In the genomic region with DNA sequence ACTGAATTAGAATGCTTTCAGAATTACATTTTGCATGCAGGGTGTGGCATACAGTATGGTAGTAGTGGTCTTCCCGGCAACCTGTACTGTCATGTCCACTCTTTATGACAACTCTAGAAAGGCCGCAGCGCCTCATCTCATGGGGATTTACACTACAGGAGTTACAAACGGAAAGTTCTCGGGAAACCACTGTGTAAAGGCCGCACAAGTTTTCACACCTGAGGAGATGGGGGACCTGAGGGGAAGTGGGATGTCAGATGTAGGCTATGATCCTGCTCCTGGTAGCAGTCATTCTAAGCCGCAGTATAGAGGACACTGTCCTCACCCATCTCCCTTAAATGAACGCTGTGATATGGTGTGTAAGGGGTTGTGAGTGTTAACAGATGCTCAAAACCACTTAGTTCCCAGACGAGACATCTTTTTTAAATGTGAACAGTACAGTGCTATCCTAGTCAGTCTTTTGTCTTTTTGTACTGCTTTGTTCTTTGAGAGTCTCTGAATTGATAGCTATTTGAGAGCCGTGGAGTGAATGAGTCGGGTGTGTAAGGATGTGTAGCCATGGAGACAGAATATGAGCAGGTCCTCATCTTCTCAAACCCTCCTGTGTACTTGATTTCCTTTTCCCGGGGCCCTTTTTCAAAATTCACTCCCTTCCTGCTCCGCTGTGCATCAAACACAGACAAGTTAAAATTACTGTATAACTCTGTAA, we compare ENCODE assay signal across 24 mouse cellular contexts. TPM values are rescaled to one million over a fixed set of nuclear protein-coding genes. Genes with fewer than 3 reads are reported as not detected.
DNase-seq lines count a peak whose midpoint lies in the region; ATAC-seq and TF ChIP-seq lines count a peak whose summit lies in the region.
"Had no signal": no experiment of that assay in that cellular context is flagged by ENCODE, and none has a peak within 500 bp of the region (broad histone marks: within the 10 kb centered on the region; RNA-seq: fewer than 3 reads in every experiment).

No protein-coding gene starts in this region.

- 71% methylated on average over 13 of the region's 13 CpGs for WGBS in forebrain, embryonic 13.5 days
- WGBS in forebrain, embryonic 10.5 days = 89% methylated on average over 13 of the region's 13 CpGs
- WGBS in intestine, embryonic 14.5 days = 91% methylated on average over 13 of the region's 13 CpGs
- 90% methylated on average over 13 of the region's 13 CpGs for WGBS in intestine, embryonic 16.5 days
- 71% methylated on average over 13 of the region's 13 CpGs for WGBS in forebrain, postnatal 0 days
- WGBS in lung, adult 2 months = 91% methylated on average over 13 of the region's 13 CpGs

- no peaks in the 10 kb centered on the region for H3K27me3 ChIP-seq in forebrain, embryonic 13.5 days
- H3K27me3 ChIP-seq in forebrain, embryonic 10.5 days (ENCODE audit: poor library complexity, severe bottlenecking) = no peaks in the 10 kb centered on the region
- H3K27me3 ChIP-seq in intestine, embryonic 14.5 days (replicated peaks; ENCODE audit: control insufficient read depth, insufficient read depth, low read length) = no peaks in the 10 kb centered on the region
- no peaks in the 10 kb centered on the region for H3K27me3 ChIP-seq in intestine, embryonic 16.5 days (replicated peaks; ENCODE audit: control insufficient read depth, insufficient read depth, low read length)
- H3K27me3 ChIP-seq in forebrain, postnatal 0 days (ENCODE audit: insufficient read depth, low read length) = no peaks in the 10 kb centered on the region
- H3K27me3 ChIP-seq: embryonic facial prominence, embryonic 15.5 days; kidney, embryonic 15.5 days; limb, embryonic 13.5 days; megakaryocyte, embryonic 14.5 days; neural tube, embryonic 13.5 days; Patski had no signal

- no peaks in the 10 kb centered on the region for H3K9me3 ChIP-seq in forebrain, embryonic 13.5 days (replicated peaks)
- H3K9me3 ChIP-seq in forebrain, embryonic 10.5 days = no peaks in the 10 kb centered on the region
- H3K9me3 ChIP-seq in intestine, embryonic 14.5 days (ENCODE audit: control insufficient read depth, low read length) = no peaks in the 10 kb centered on the region
- no peaks in the 10 kb centered on the region for H3K9me3 ChIP-seq in intestine, embryonic 16.5 days (ENCODE audit: control insufficient read depth, low read length)
- H3K9me3 ChIP-seq in forebrain, postnatal 0 days (ENCODE audit: low read length) = no peaks in the 10 kb centered on the region
- H3K9me3 ChIP-seq: embryonic facial prominence, embryonic 15.5 days; kidney, embryonic 15.5 days; limb, embryonic 13.5 days; neural tube, embryonic 13.5 days had no signal

- no peak overlapping the region for H3K4me2 ChIP-seq in forebrain, embryonic 13.5 days
- H3K4me2 ChIP-seq in intestine, embryonic 14.5 days (ENCODE audit: low read length) = no peak overlapping the region
- H3K4me2 ChIP-seq in intestine, embryonic 16.5 days (ENCODE audit: low read depth, low read length) = no peak overlapping the region
- no peak overlapping the region for H3K4me2 ChIP-seq in forebrain, postnatal 0 days (ENCODE audit: low read depth)
- H3K4me2 ChIP-seq: embryonic facial prominence, embryonic 15.5 days; heart, embryonic 11.5 days; kidney, embryonic 15.5 days; limb, embryonic 13.5 days; liver, embryonic 11.5 days; neural tube, embryonic 13.5 days had no signal

- no peaks in the 10 kb centered on the region for H3K4me1 ChIP-seq in forebrain, embryonic 13.5 days
- H3K4me1 ChIP-seq in forebrain, embryonic 10.5 days = 0 out of 2 replicates have a peak, but pooled peaks cover 5% of the 10 kb centered on the region
- H3K4me1 ChIP-seq in intestine, embryonic 14.5 days (replicated peaks; ENCODE audit: control insufficient read depth, insufficient read depth, low read length) = no peaks in the 10 kb centered on the region
- no peaks in the 10 kb centered on the region for H3K4me1 ChIP-seq in intestine, embryonic 16.5 days (ENCODE audit: control insufficient read depth, insufficient read depth, low read length)
- no peaks in the 10 kb centered on the region for H3K4me1 ChIP-seq in forebrain, postnatal 0 days (ENCODE audit: insufficient read depth)
- H3K4me1 ChIP-seq in lung, adult 2 months (ENCODE audit: control insufficient read depth, insufficient read depth, low read length) = no peaks in the 10 kb centered on the region
- H3K4me1 ChIP-seq: embryonic facial prominence, embryonic 15.5 days; kidney, embryonic 15.5 days; limb, embryonic 13.5 days; neural tube, embryonic 13.5 days had no signal

- ATAC-seq in forebrain, embryonic 13.5 days = peak; percentile 26; the same call in 1 of the 2 replicates
- no peak for ATAC-seq in intestine, embryonic 14.5 days (replicated peaks; ENCODE audit: low FRiP score, low TSS enrichment, low read depth)
- ATAC-seq in intestine, embryonic 16.5 days = no peak
- ATAC-seq in forebrain, postnatal 0 days = peak; percentile 92
- ATAC-seq: Patski had no signal

- H3K36me3 ChIP-seq in forebrain, embryonic 13.5 days (ENCODE audit: poor library complexity, severe bottlenecking) = peaks cover 43% of the 10 kb centered on the region
- H3K36me3 ChIP-seq in forebrain, embryonic 10.5 days (replicated peaks) = peaks cover 50% of the 10 kb centered on the region
- H3K36me3 ChIP-seq in intestine, embryonic 14.5 days (ENCODE audit: control insufficient read depth, insufficient read depth, low read length) = peaks cover 38% of the 10 kb centered on the region
- H3K36me3 ChIP-seq in intestine, embryonic 16.5 days (ENCODE audit: control insufficient read depth, insufficient read depth, low read length) = peaks cover 15% of the 10 kb centered on the region
- H3K36me3 ChIP-seq in forebrain, postnatal 0 days (ENCODE audit: insufficient read depth) = peaks cover 29% of the 10 kb centered on the region

- H3K9ac ChIP-seq in forebrain, embryonic 13.5 days = no peak overlapping the region
- no peak overlapping the region for H3K9ac ChIP-seq in intestine, embryonic 14.5 days (ENCODE audit: low read length)
- no peak overlapping the region for H3K9ac ChIP-seq in intestine, embryonic 16.5 days (ENCODE audit: low read depth, low read length)
- H3K9ac ChIP-seq in forebrain, postnatal 0 days = no peak overlapping the region
- H3K9ac ChIP-seq: embryonic facial prominence, embryonic 15.5 days; kidney, embryonic 15.5 days; limb, embryonic 13.5 days; neural tube, embryonic 13.5 days had no signal

- H3K27ac ChIP-seq in forebrain, embryonic 13.5 days = no peak overlapping the region
- H3K27ac ChIP-seq in forebrain, embryonic 10.5 days = no peak overlapping the region
- H3K27ac ChIP-seq in intestine, embryonic 14.5 days (ENCODE audit: low read depth) = no peak overlapping the region
- H3K27ac ChIP-seq in intestine, embryonic 16.5 days (ENCODE audit: low read length) = no peak overlapping the region
- H3K27ac ChIP-seq in forebrain, postnatal 0 days (ENCODE audit: low read depth, low read length) = peak overlapping the region; percentile 64
- H3K27ac ChIP-seq: embryonic facial prominence, embryonic 15.5 days; kidney, embryonic 15.5 days; limb, embryonic 13.5 days; neural tube, embryonic 13.5 days had no signal

- TF ChIP-seq CTCF in brain, embryonic 14.5 days (IDR thresholded peaks at IDR 0.05; ENCODE audit: borderline replicate concordance, extremely low read depth, insufficient read depth, insufficient read length) = no peak
- TF ChIP-seq CTCF in forebrain, postnatal 0 days (IDR thresholded peaks at IDR 0.05; ENCODE audit: low read depth) = no peak
- no peak for TF ChIP-seq CTCF in lung, adult 2 months (IDR thresholded peaks at IDR 0.05; ENCODE audit: insufficient read depth, low read length)

- no peak for DNase-seq in forebrain, embryonic 10.5 days (ENCODE audit: extremely low spot score, low spot score)
- peak; percentile 38 for DNase-seq in intestine, embryonic 14.5 days (ENCODE audit: low spot score)
- peak; percentile 35 for DNase-seq in brain, embryonic 14.5 days (ENCODE audit: low read depth)
- DNase-seq in forebrain, postnatal 0 days = peak; percentile 22
- no peak for DNase-seq in lung, adult 2 months
- DNase-seq: adrenal gland, postnatal 10 days; gastrocnemius, postnatal 25 days; heart, adult 18-20 months; heart, postnatal 4 days; kidney, adult 18-20 months; kidney, postnatal 25 days; lung, postnatal 4 days; thymus, adult 2 months; thymus, postnatal 36 days had no signal

- no peak overlapping the region for H3K4me3 ChIP-seq in forebrain, embryonic 13.5 days
- no peak overlapping the region for H3K4me3 ChIP-seq in forebrain, embryonic 10.5 days
- H3K4me3 ChIP-seq in intestine, embryonic 14.5 days (ENCODE audit: low read depth, low read length) = no peak overlapping the region
- no peak overlapping the region for H3K4me3 ChIP-seq in intestine, embryonic 16.5 days (ENCODE audit: low read length)
- no peak overlapping the region for H3K4me3 ChIP-seq in forebrain, postnatal 0 days (ENCODE audit: low read depth, low read length)
- H3K4me3 ChIP-seq in lung, adult 2 months (replicated peaks; ENCODE audit: extremely low read depth, low read depth, low read length) = no peak overlapping the region
- H3K4me3 ChIP-seq: embryonic facial prominence, embryonic 15.5 days; kidney, embryonic 15.5 days; limb, embryonic 13.5 days; megakaryocyte, embryonic 14.5 days; neural tube, embryonic 13.5 days had no signal

- TF ChIP-seq POLR2A in brain, embryonic 14.5 days (IDR thresholded peaks at IDR 0.05; ENCODE audit: borderline replicate concordance, extremely low read depth, insufficient read depth, insufficient read length, poor library complexity, severe bottlenecking) = no peak
- no peak for TF ChIP-seq POLR2A in lung, adult 2 months (IDR thresholded peaks at IDR 0.05; ENCODE audit: borderline replicate concordance, extremely low read depth, low read depth, low read length)

RNA-seq across cellular contexts. Expression of a gene that starts 57.0 kb away (rescaled TPM):
- 13.4 and 14.4 TPM in 2 replicates for polyA plus RNA-seq in forebrain, embryonic 13.5 days (2015; fragmentation: Nextera tagmentation; extraction: Ambion mirVana)
- 14.4 and 14.8 TPM in 2 replicates for polyA plus RNA-seq in forebrain, embryonic 10.5 days (2016; fragmentation: Nextera tagmentation; extraction: Ambion mirVana)
- polyA plus RNA-seq in intestine, embryonic 14.5 days (2014; fragmentation: Nextera tagmentation; extraction: Ambion mirVana) = 17.1 and 19.0 TPM in 2 replicates
- 8.8 and 11.1 TPM in 2 replicates for polyA plus RNA-seq in intestine, embryonic 16.5 days (2015; fragmentation: Nextera tagmentation; extraction: Ambion mirVana)
- polyA plus RNA-seq in brain, embryonic 14.5 days (2012; rRNA removed) = 17.0 and 24.1 TPM in 2 replicates
- total RNA-seq in forebrain, postnatal 0 days (2014; rRNA removed) = 47.2 and 56.6 TPM in 2 replicates
- 7.3 and 11.0 TPM in 2 replicates for polyA plus RNA-seq in forebrain, postnatal 0 days (2015; fragmentation: Nextera tagmentation; extraction: Ambion mirVana)
- 8.2 and 8.5 TPM in 2 replicates for polyA plus RNA-seq in lung, adult 2 months (2012; rRNA removed)

Comparison
In these comparisons a context has a peak if more than half of its experiments do, and no peak if none do; other contexts are left out.
1. DNase-seq: peak in intestine, embryonic 14.5 days (single experiment), brain, embryonic 14.5 days (single experiment) and forebrain, postnatal 0 days (single experiment); none in forebrain, embryonic 10.5 days (single experiment) and lung, adult 2 months (single experiment).
2. ATAC-seq: peak in forebrain, embryonic 13.5 days (single experiment) and forebrain, postnatal 0 days (single experiment); none in intestine, embryonic 14.5 days (single experiment) and intestine, embryonic 16.5 days (single experiment).